Mouse (Mus musculus) olfactory bulb, adult 2 months (tissue): ENCODE measurements around the gene Zdhhc18.

Experiments used
- CTCF ChIP-seq: fragments of 200-500 bp; IDR thresholded peaks from 2 replicates; pipeline ENCODE4 v1.5.1; 2012; ENCODE audit warnings: low read depth, mild to moderate bottlenecking, low read length, moderate library complexity; ENCODE audit not compliant: insufficient read depth
- POLR2A ChIP-seq: fragments of 200-500 bp; IDR thresholded peaks from 2 replicates; pipeline ENCODE4 v1.6.1; 2012; ENCODE audit warnings: mild to moderate bottlenecking, low read depth, low read length, moderate library complexity; ENCODE audit not compliant: insufficient read depth

DNA sequence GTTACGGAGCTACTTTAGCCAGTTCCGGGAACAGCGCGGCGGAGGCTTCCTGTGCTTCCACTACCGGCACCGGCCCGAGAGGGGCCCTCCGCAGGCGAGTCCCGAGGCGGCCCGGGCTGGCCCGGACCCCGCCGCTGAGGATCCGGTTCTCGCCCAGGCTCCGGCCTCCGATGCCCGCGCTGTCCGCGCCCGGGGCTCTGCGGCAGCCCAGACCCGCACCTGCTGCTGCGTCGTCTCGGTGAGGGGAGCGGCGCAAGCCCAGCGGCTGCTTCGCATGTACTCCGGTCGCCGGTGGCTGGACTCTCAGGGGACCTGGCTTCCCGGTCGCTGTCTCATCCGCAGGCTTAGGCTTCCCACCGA, 75.1 kb downstream of the Zdhhc18 start:
- no peak for TF ChIP-seq CTCF
- TF ChIP-seq POLR2A, result no peak
